Mouse (Mus musculus): ENCODE results near the gene Gm14124. TPM values are rescaled to one million over a fixed set of nuclear protein-coding genes. Genes with fewer than 3 reads are reported as not detected.
"Not testable (repeated sequence)": the region's sequence is repeated elsewhere in the genome, so short reads cannot be mapped to it uniquely, and the experiment has no call there.

Gm14124 gene
- polyA plus RNA-seq, 1 experiment from 2014 or later: not detected

DNA sequence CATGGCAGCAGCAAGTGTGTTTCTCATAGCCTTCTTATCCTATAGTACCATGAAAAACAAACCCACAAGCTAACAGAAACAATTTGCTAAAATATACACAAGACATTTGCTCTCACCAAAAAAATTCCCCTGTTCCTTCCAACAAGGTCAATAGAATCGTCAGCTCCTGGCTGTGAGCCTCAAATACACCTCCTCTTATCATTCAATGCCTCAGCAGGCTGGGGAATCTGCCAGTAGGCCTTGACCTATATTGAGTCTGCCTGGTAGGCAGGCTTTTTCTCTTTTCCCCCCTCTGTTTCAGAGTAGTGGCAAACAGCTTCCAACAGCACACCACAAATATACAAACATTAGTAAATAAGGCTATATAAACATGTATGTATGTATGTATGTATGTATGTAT, 41.8 kb downstream of the Gm14124 start:
- Histone ChIP-seq H3K27me3 (ENCODE audit: control insufficient read depth, insufficient read depth, low read length) (no peaks in the 10 kb centered on the region), H3K4me2 (ENCODE audit: low read length) (no peak overlapping the region), H3K9ac (ENCODE audit: low read length) (no peak overlapping the region), H3K4me1 (ENCODE audit: control insufficient read depth in 2 of 2, insufficient read depth in 2 of 2, low read length in 2 of 2) (no peaks in the 10 kb centered on the region), H3K27ac (replicated peaks in 1 of 2; ENCODE audit: control insufficient read depth in 1 of 2, insufficient read depth in 1 of 2, low read depth in 2 of 2, low read length in 2 of 2) (no peak overlapping the region), H3K4me3 (ENCODE audit: control insufficient read depth in 1 of 2, insufficient read depth in 1 of 2, low read depth in 1 of 2, low read length in 2 of 2) (no peak overlapping the region), H3K9me3 (ENCODE audit: control insufficient read depth, low read length) (0 out of 2 replicates have a peak, but pooled peaks cover 3% of the 10 kb centered on the region), H3K36me3 (ENCODE audit: control insufficient read depth, insufficient read depth, low read length) (no peaks in the 10 kb centered on the region)
- WGBS: 22% methylated on average over 1 of the region's 1 CpGs
- ATAC-seq (ENCODE audit: insufficient number of reproducible peaks, insufficient read depth, low FRiP score, low read depth): no peak

DNA sequence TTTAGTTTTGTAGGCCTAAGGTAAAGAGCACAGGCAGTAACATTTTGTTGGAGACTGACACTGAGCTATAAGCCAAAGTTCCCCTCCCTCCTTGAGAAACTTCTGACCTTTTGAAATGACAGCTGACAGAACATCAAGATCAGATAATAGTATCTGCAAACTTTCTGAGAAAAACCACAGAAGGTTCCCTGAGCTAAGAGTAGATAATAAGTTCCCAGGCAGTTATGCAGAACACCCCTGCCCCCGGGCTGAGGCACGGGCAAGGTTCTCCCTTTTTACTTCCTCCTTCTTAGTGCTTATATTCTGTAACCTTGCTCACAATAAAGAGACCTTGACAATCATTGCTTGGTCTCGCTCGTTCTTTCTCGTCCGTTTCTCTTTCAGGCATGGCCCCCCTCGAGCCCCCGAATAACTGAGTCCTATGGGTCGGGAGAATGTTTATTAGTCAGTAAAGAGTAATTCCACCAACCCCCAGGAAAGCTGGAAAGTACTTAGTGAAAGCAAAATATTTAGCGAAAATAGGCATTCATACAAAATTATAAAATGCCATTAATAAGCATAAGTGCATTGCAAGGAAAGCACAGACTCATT, 50.0 kb downstream of the Gm14124 start:
- Histone ChIP-seq H3K36me3 (ENCODE audit: control insufficient read depth, insufficient read depth, low read length) (no peaks in the 10 kb centered on the region), H3K9ac (ENCODE audit: low read length) (no peak overlapping the region), H3K27me3 (ENCODE audit: control insufficient read depth, insufficient read depth, low read length) (no peaks in the 10 kb centered on the region), H3K27ac (replicated peaks in 1 of 2; ENCODE audit: control insufficient read depth in 1 of 2, insufficient read depth in 1 of 2, low read depth in 2 of 2, low read length in 2 of 2) (no peak overlapping the region), H3K9me3 (ENCODE audit: control insufficient read depth, low read length) (no peaks in the 10 kb centered on the region), H3K4me1 (ENCODE audit: control insufficient read depth in 2 of 2, insufficient read depth in 2 of 2, low read length in 2 of 2) (no peaks in the 10 kb centered on the region), H3K4me2 (ENCODE audit: low read length) (no peak overlapping the region), H3K4me3 (ENCODE audit: control insufficient read depth in 1 of 2, insufficient read depth in 1 of 2, low read depth in 1 of 2, low read length in 2 of 2) (no peak overlapping the region)
- ATAC-seq (ENCODE audit: insufficient number of reproducible peaks, insufficient read depth, low FRiP score, low read depth): no peak
- 72% methylated on average over 10 of the region's 10 CpGs for WGBS

DNA sequence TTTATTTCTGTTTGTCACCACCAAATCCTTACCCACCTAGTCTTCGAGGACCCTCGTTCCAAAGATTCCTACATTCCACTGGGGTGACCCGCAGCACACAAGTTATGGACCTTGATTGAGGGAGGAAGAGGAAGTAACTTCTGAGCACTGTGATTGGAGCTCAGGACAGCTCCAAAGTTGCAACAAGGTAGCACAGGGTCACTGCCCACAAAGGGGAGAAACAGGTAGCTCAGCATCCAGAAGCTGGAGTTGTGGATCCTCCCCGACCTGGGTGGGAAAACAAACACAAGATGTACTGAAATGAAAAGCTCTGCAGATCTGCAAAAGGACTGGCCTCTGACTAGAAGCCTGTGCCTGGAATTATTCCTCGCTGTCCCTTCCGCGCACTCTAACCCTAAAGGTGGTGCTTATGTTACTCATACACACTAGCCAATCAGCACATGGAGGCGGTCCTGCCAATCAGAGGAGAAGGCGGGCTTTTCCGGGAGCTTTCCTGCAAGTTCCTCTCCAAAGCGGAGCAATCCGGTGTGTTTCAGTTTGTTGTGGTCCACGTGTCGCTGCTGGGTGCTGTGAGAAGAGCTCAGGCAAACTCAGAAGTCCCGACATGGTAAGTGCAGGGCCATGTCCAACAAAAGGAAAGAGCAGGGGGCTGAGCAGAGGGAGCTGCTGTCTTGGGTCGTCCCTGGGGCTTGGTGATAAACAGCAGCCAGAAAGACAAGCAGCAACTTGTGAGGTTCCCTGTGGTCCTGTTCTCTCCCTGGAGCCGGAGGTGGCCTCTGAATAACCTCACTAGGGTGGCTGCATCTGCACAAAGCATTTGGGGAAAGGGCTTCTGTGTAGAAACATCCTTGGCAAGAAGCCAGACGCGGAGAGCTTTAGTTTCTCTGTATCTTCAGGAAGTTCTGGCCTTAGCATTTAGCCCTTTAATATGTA, 53.9 kb downstream of the Gm14124 start:
- Histone ChIP-seq H3K4me2 (ENCODE audit: low read length) (peak overlapping the region; percentile 65), H3K4me3 (ENCODE audit: control insufficient read depth in 1 of 2, insufficient read depth in 1 of 2, low read depth in 1 of 2, low read length in 2 of 2) (peak overlapping the region; percentile 60 to 67), H3K27ac (replicated peaks in 1 of 2; ENCODE audit: control insufficient read depth in 1 of 2, insufficient read depth in 1 of 2, low read depth in 2 of 2, low read length in 2 of 2) (peak overlapping the region; percentile 45 to 69; a peak in 3 of 4 replicates), H3K9ac (ENCODE audit: low read length) (peak overlapping the region; percentile 73)
- not testable (repeated sequence) for H3K27me3 ChIP-seq (ENCODE audit: control insufficient read depth, insufficient read depth, low read length); H3K4me1 ChIP-seq (ENCODE audit: control insufficient read depth in 2 of 2, insufficient read depth in 2 of 2, low read length in 2 of 2); H3K36me3 ChIP-seq (ENCODE audit: control insufficient read depth, insufficient read depth, low read length); H3K9me3 ChIP-seq (ENCODE audit: control insufficient read depth, low read length)
- 7% methylated on average over 19 of the region's 19 CpGs for WGBS
- peak; percentile 98 for ATAC-seq (ENCODE audit: insufficient number of reproducible peaks, insufficient read depth, low FRiP score, low read depth)

DNA sequence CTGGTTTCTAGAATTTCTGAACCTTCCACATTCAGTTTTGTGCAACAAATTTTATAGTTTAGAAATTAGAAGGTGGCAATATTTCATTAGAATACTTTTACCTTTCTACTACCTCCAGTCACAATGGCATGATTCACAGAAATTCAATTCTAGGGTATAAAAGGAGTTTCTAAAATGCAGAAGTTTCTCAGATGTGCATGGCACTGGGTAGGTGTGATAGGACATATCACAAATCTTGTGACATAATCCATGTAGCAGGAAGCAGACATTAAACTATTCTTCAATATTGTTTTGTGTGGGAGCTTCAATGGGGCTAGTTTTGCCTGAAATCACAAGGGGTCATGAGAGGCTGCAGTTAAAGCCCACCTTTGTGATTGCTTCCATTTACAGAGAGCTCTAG, 58.8 kb downstream of the Gm14124 start:
- H3K9me3 ChIP-seq (ENCODE audit: control insufficient read depth, low read length): peaks cover 9% of the 10 kb centered on the region; the same call in 1 of the 2 replicates
- H3K27me3 ChIP-seq (ENCODE audit: control insufficient read depth, insufficient read depth, low read length): no peaks in the 10 kb centered on the region
- H3K4me1 ChIP-seq (ENCODE audit: control insufficient read depth in 2 of 2, insufficient read depth in 2 of 2, low read length in 2 of 2): no peaks in the 10 kb centered on the region
- no peak overlapping the region for H3K9ac ChIP-seq (ENCODE audit: low read length)
- H3K36me3 ChIP-seq (ENCODE audit: control insufficient read depth, insufficient read depth, low read length): 0 out of 2 replicates have a peak, but pooled peaks cover 12% of the 10 kb centered on the region
- ATAC-seq (ENCODE audit: insufficient number of reproducible peaks, insufficient read depth, low FRiP score, low read depth): no peak
- H3K4me2 ChIP-seq (ENCODE audit: low read length): no peak overlapping the region
- no peak overlapping the region for H3K4me3 ChIP-seq (ENCODE audit: control insufficient read depth in 1 of 2, insufficient read depth in 1 of 2, low read depth in 1 of 2, low read length in 2 of 2)
- no peak overlapping the region for H3K27ac ChIP-seq (replicated peaks in 1 of 2; ENCODE audit: control insufficient read depth in 1 of 2, insufficient read depth in 1 of 2, low read depth in 2 of 2, low read length in 2 of 2)

DNA sequence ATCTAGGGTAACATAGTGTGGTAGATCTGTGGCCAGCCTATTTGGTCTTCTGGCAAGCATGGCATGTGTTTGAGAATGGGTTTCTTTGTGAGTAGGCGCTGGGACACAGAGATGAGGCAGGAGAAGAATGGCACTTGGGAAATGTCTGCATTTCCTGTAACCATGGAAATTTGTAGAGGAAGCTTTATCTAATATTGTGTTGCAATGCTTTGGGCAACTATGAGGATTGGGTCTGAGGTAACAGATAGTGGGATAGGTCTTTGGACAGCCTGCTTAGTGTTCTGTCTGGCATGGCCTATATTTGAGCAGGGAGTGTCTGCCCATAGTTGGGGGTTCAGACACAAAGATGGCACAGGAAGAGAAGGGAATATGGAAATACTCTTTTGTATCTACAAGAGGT, 61.7 kb downstream of the Gm14124 start:
- no peak overlapping the region for H3K4me3 ChIP-seq (ENCODE audit: control insufficient read depth in 1 of 2, insufficient read depth in 1 of 2, low read depth in 1 of 2, low read length in 2 of 2)
- 0 out of 2 replicates have a peak, but pooled peaks cover 15% of the 10 kb centered on the region for H3K36me3 ChIP-seq (ENCODE audit: control insufficient read depth, insufficient read depth, low read length)

More for the DNA sequence above, 61.7 kb downstream of the Gm14124 start:
- no peak overlapping the region for H3K4me2 ChIP-seq (ENCODE audit: low read length)
- H3K27ac ChIP-seq (replicated peaks in 1 of 2; ENCODE audit: control insufficient read depth in 1 of 2, insufficient read depth in 1 of 2, low read depth in 2 of 2, low read length in 2 of 2): no peak overlapping the region
- no peak for ATAC-seq (ENCODE audit: insufficient number of reproducible peaks, insufficient read depth, low FRiP score, low read depth)
- peaks cover 12% of the 10 kb centered on the region; the same call in 1 of the 2 replicates for H3K9me3 ChIP-seq (ENCODE audit: control insufficient read depth, low read length)
- 100% methylated on average over 1 of the region's 1 CpGs for WGBS
- H3K9ac ChIP-seq (ENCODE audit: low read length): no peak overlapping the region
- no peaks in the 10 kb centered on the region for H3K4me1 ChIP-seq (ENCODE audit: control insufficient read depth in 2 of 2, insufficient read depth in 2 of 2, low read length in 2 of 2)
- H3K27me3 ChIP-seq (ENCODE audit: control insufficient read depth, insufficient read depth, low read length): no peaks in the 10 kb centered on the region

Other genes with a start within 250 kb of the Gm14124 start
- gene Zfp120, start 120.8 kb upstream of the Gm14124 start, polyA plus RNA-seq (2014; fragmentation: Nextera tagmentation; extraction: Ambion mirVana): 6.0 and 7.0 TPM in 2 replicates
- gene Gm10770, start 77.8 kb upstream of the Gm14124 start, polyA plus RNA-seq (2014; fragmentation: Nextera tagmentation; extraction: Ambion mirVana): not detected in 2 replicates
- not detected in 2 replicates for gene Gm14139, start 75.8 kb upstream of the Gm14124 start, polyA plus RNA-seq (2014; fragmentation: Nextera tagmentation; extraction: Ambion mirVana)
- gene Zfp937, start 39.4 kb upstream of the Gm14124 start, polyA plus RNA-seq (2014; fragmentation: Nextera tagmentation; extraction: Ambion mirVana): 3.7 and 3.9 TPM in 2 replicates
- 1.6 and 1.9 TPM in 2 replicates for gene Gm21994, start 1.9 kb upstream of the Gm14124 start, polyA plus RNA-seq (2014; fragmentation: Nextera tagmentation; extraction: Ambion mirVana)
- not detected in 2 replicates for gene Gm10130, start 66.2 kb downstream of the Gm14124 start, polyA plus RNA-seq (2014; fragmentation: Nextera tagmentation; extraction: Ambion mirVana)
- 4.5 and 4.6 TPM in 2 replicates for gene 3300002I08Rik, start 105.2 kb downstream of the Gm14124 start, polyA plus RNA-seq (2014; fragmentation: Nextera tagmentation; extraction: Ambion mirVana)
- 3.4 and 4.4 TPM in 2 replicates for gene Zfp442, start 194.0 kb downstream of the Gm14124 start, polyA plus RNA-seq (2014; fragmentation: Nextera tagmentation; extraction: Ambion mirVana)
- gene Zfp345, start 227.6 kb downstream of the Gm14124 start, polyA plus RNA-seq (2014; fragmentation: Nextera tagmentation; extraction: Ambion mirVana): 0.07 and 0.08 TPM in 2 replicates